Mouse (Mus musculus): Measurements from ENCODE around the gene Gm9745. TPM values are rescaled to one million over a fixed set of nuclear protein-coding genes. Genes with fewer than 3 reads are reported as not detected.
"Not testable (repeated sequence)": the region's sequence is repeated elsewhere in the genome, so short reads cannot be mapped to it uniquely, and the experiment has no call there.

Gene Gm9745
- polyA plus RNA-seq, 1 experiment from 2014 or later: not detected

GRCm38 (mm10) chr13:8965224-8965623 lies 17.2 kb upstream of the Gm9745 start:
- H3K9ac ChIP-seq (ENCODE audit: low read length): no peak overlapping the region
- no peaks in the 10 kb centered on the region for H3K4me1 ChIP-seq (replicated peaks; ENCODE audit: control insufficient read depth, insufficient read depth, low read length)
- no peak overlapping the region for H3K4me3 ChIP-seq (ENCODE audit: low read depth, low read length)
- no peak overlapping the region for H3K4me2 ChIP-seq (ENCODE audit: low read depth, low read length, severe bottlenecking)
- no peaks in the 10 kb centered on the region for H3K9me3 ChIP-seq (ENCODE audit: control insufficient read depth, low read length)
- no peaks in the 10 kb centered on the region for H3K27me3 ChIP-seq (ENCODE audit: control insufficient read depth, insufficient read depth, low read length)
- ATAC-seq (replicated peaks; ENCODE audit: low FRiP score): no peak
- WGBS: 93% methylated on average over 5 of the region's 5 CpGs
- H3K27ac ChIP-seq (ENCODE audit: low read depth, low read length): no peak overlapping the region
- no peaks in the 10 kb centered on the region; the same call in 1 of the 2 replicates for H3K36me3 ChIP-seq (ENCODE audit: control insufficient read depth, insufficient read depth, low read length)
- no peak for DNase-seq (ENCODE audit: low spot score)

- H3K4me3 ChIP-seq (ENCODE audit: low read depth, low read length); DNase-seq (ENCODE audit: low spot score); ATAC-seq (replicated peaks; ENCODE audit: low FRiP score); H3K36me3 ChIP-seq (ENCODE audit: control insufficient read depth, insufficient read depth, low read length); H3K4me1 ChIP-seq (replicated peaks; ENCODE audit: control insufficient read depth, insufficient read depth, low read length); H3K27me3 ChIP-seq (ENCODE audit: control insufficient read depth, insufficient read depth, low read length); H3K27ac ChIP-seq (ENCODE audit: low read depth, low read length); H3K9me3 ChIP-seq (ENCODE audit: control insufficient read depth, low read length); H3K4me2 ChIP-seq (ENCODE audit: low read depth, low read length, severe bottlenecking); H3K9ac ChIP-seq (ENCODE audit: low read length): not testable (repeated sequence)
- WGBS: 37% methylated on average over 5 of the region's 5 CpGs
Measured at GRCm38 (mm10) chr13:8962266-8962665, 14.2 kb upstream of the Gm9745 start.

- ATAC-seq (replicated peaks; ENCODE audit: low FRiP score); DNase-seq (ENCODE audit: low spot score); H3K36me3 ChIP-seq (ENCODE audit: control insufficient read depth, insufficient read depth, low read length); H3K4me1 ChIP-seq (replicated peaks; ENCODE audit: control insufficient read depth, insufficient read depth, low read length); H3K27me3 ChIP-seq (ENCODE audit: control insufficient read depth, insufficient read depth, low read length); H3K9ac ChIP-seq (ENCODE audit: low read length); H3K9me3 ChIP-seq (ENCODE audit: control insufficient read depth, low read length); H3K4me3 ChIP-seq (ENCODE audit: low read depth, low read length); H3K4me2 ChIP-seq (ENCODE audit: low read depth, low read length, severe bottlenecking); H3K27ac ChIP-seq (ENCODE audit: low read depth, low read length): not testable (repeated sequence)
- 71% methylated on average over 3 of the region's 3 CpGs for WGBS
Measured at GRCm38 (mm10) chr13:8961128-8961888, 13.3 kb upstream of the Gm9745 start.

- not testable (repeated sequence) for H3K36me3 ChIP-seq (ENCODE audit: control insufficient read depth, insufficient read depth, low read length); H3K27ac ChIP-seq (ENCODE audit: low read depth, low read length); H3K4me3 ChIP-seq (ENCODE audit: low read depth, low read length); DNase-seq (ENCODE audit: low spot score); H3K4me2 ChIP-seq (ENCODE audit: low read depth, low read length, severe bottlenecking); ATAC-seq (replicated peaks; ENCODE audit: low FRiP score); H3K4me1 ChIP-seq (replicated peaks; ENCODE audit: control insufficient read depth, insufficient read depth, low read length); H3K9ac ChIP-seq (ENCODE audit: low read length); H3K9me3 ChIP-seq (ENCODE audit: control insufficient read depth, low read length); H3K27me3 ChIP-seq (ENCODE audit: control insufficient read depth, insufficient read depth, low read length)
- 85% methylated on average over 5 of the region's 6 CpGs for WGBS
Measured at GRCm38 (mm10) chr13:8959554-8959953, 11.5 kb upstream of the Gm9745 start.

- not testable (repeated sequence) for H3K9me3 ChIP-seq (ENCODE audit: control insufficient read depth, low read length); H3K4me3 ChIP-seq (ENCODE audit: low read depth, low read length); H3K36me3 ChIP-seq (ENCODE audit: control insufficient read depth, insufficient read depth, low read length); H3K4me2 ChIP-seq (ENCODE audit: low read depth, low read length, severe bottlenecking); H3K27me3 ChIP-seq (ENCODE audit: control insufficient read depth, insufficient read depth, low read length); ATAC-seq (replicated peaks; ENCODE audit: low FRiP score); H3K9ac ChIP-seq (ENCODE audit: low read length); DNase-seq (ENCODE audit: low spot score); H3K4me1 ChIP-seq (replicated peaks; ENCODE audit: control insufficient read depth, insufficient read depth, low read length); H3K27ac ChIP-seq (ENCODE audit: low read depth, low read length)
- WGBS: no CpG with 5 or more reads among the region's 5 CpGs
Measured at GRCm38 (mm10) chr13:8959058-8959457, 11.0 kb upstream of the Gm9745 start.

- DNase-seq (ENCODE audit: low spot score); H3K27me3 ChIP-seq (ENCODE audit: control insufficient read depth, insufficient read depth, low read length); H3K4me3 ChIP-seq (ENCODE audit: low read depth, low read length); ATAC-seq (replicated peaks; ENCODE audit: low FRiP score); H3K27ac ChIP-seq (ENCODE audit: low read depth, low read length); H3K9ac ChIP-seq (ENCODE audit: low read length); H3K4me2 ChIP-seq (ENCODE audit: low read depth, low read length, severe bottlenecking); H3K9me3 ChIP-seq (ENCODE audit: control insufficient read depth, low read length); H3K4me1 ChIP-seq (replicated peaks; ENCODE audit: control insufficient read depth, insufficient read depth, low read length); H3K36me3 ChIP-seq (ENCODE audit: control insufficient read depth, insufficient read depth, low read length): not testable (repeated sequence)
- no CpG with 5 or more reads among the region's 5 CpGs for WGBS
Measured at GRCm38 (mm10) chr13:8956873-8957272, 8.8 kb upstream of the Gm9745 start.

- not testable (repeated sequence) for ATAC-seq (replicated peaks; ENCODE audit: low FRiP score); H3K27me3 ChIP-seq (ENCODE audit: control insufficient read depth, insufficient read depth, low read length); H3K4me1 ChIP-seq (replicated peaks; ENCODE audit: control insufficient read depth, insufficient read depth, low read length); H3K27ac ChIP-seq (ENCODE audit: low read depth, low read length); H3K9ac ChIP-seq (ENCODE audit: low read length); H3K36me3 ChIP-seq (ENCODE audit: control insufficient read depth, insufficient read depth, low read length); H3K9me3 ChIP-seq (ENCODE audit: control insufficient read depth, low read length); H3K4me2 ChIP-seq (ENCODE audit: low read depth, low read length, severe bottlenecking); H3K4me3 ChIP-seq (ENCODE audit: low read depth, low read length); DNase-seq (ENCODE audit: low spot score)
- 88% methylated on average over 1 of the region's 2 CpGs for WGBS
Measured at GRCm38 (mm10) chr13:8955127-8955526, 7.1 kb upstream of the Gm9745 start.

- not testable (repeated sequence) for H3K4me1 ChIP-seq (replicated peaks; ENCODE audit: control insufficient read depth, insufficient read depth, low read length); H3K4me2 ChIP-seq (ENCODE audit: low read depth, low read length, severe bottlenecking); H3K27me3 ChIP-seq (ENCODE audit: control insufficient read depth, insufficient read depth, low read length); ATAC-seq (replicated peaks; ENCODE audit: low FRiP score); H3K4me3 ChIP-seq (ENCODE audit: low read depth, low read length); DNase-seq (ENCODE audit: low spot score); H3K9me3 ChIP-seq (ENCODE audit: control insufficient read depth, low read length); H3K27ac ChIP-seq (ENCODE audit: low read depth, low read length); H3K9ac ChIP-seq (ENCODE audit: low read length); H3K36me3 ChIP-seq (ENCODE audit: control insufficient read depth, insufficient read depth, low read length)
Measured at GRCm38 (mm10) chr13:8952563-8952962, 4.5 kb upstream of the Gm9745 start, which contains the start of gene Idi2. Gene Idi2, plus strand, starts transcription at chr13:8952863.

- H3K4me3 ChIP-seq (ENCODE audit: low read depth, low read length); H3K4me2 ChIP-seq (ENCODE audit: low read depth, low read length, severe bottlenecking); DNase-seq (ENCODE audit: low spot score); H3K27ac ChIP-seq (ENCODE audit: low read depth, low read length); H3K36me3 ChIP-seq (ENCODE audit: control insufficient read depth, insufficient read depth, low read length); H3K9ac ChIP-seq (ENCODE audit: low read length); H3K9me3 ChIP-seq (ENCODE audit: control insufficient read depth, low read length); H3K4me1 ChIP-seq (replicated peaks; ENCODE audit: control insufficient read depth, insufficient read depth, low read length); ATAC-seq (replicated peaks; ENCODE audit: low FRiP score); H3K27me3 ChIP-seq (ENCODE audit: control insufficient read depth, insufficient read depth, low read length): not testable (repeated sequence)
- WGBS: no CpG with 5 or more reads among the region's 5 CpGs
Measured at GRCm38 (mm10) chr13:8943828-8944227, 4.2 kb downstream of the Gm9745 start.

Data from forebrain, embryonic 11.5 days (tissue).